In genomic region chr14:21052112-21052780, GRCm38 (mm10) we compare ENCODE assay signal across 8 mouse cellular contexts. TPM values are rescaled to one million over a fixed set of nuclear protein-coding genes. Genes with fewer than 3 reads are reported as not detected.
DNase-seq lines count a peak whose midpoint lies in the region; ATAC-seq and TF ChIP-seq lines count a peak whose summit lies in the region.

Gene Ap3m1, minus strand, starts transcription at chr14:21052508.
Gene Adk, plus strand, starts transcription at chr14:21052574.

- ATAC-seq in cerebellum, adult (ENCODE audit: insufficient number of reproducible peaks, low FRiP score, low TSS enrichment): peak; percentile 92
- ATAC-seq in forebrain, embryonic 13.5 days: peak; percentile 99
- ATAC-seq in liver, postnatal 0 days: peak; percentile 93
- peak; percentile 98 for ATAC-seq in neural tube, embryonic 14.5 days (ENCODE audit: low read depth)

- H3K27ac ChIP-seq in ES-Bruce4 (ENCODE audit: insufficient read depth, low read length): peak within 1 kb of the TSS; percentile 62
- peak within 1 kb of the TSS; percentile 81 for H3K27ac ChIP-seq in forebrain, embryonic 13.5 days
- peak within 1 kb of the TSS; percentile 96 for H3K27ac ChIP-seq in liver, postnatal 0 days (ENCODE audit: low read depth)
- peak within 1 kb of the TSS; percentile 95 for H3K27ac ChIP-seq in neural tube, embryonic 14.5 days (ENCODE audit: low read depth, low read length)

- TF ChIP-seq CTCF in ES-Bruce4 (IDR thresholded peaks at IDR 0.05; ENCODE audit: low read depth, low read length): no peak
- no peak for TF ChIP-seq CTCF in liver, postnatal 0 days (IDR thresholded peaks at IDR 0.05; ENCODE audit: low read depth)

- TF ChIP-seq POLR2A in ES-Bruce4 (IDR thresholded peaks at IDR 0.05; ENCODE audit: insufficient read depth, low read length): no peak

- no peaks in the 10 kb centered on the region for H3K4me1 ChIP-seq in ES-Bruce4 (ENCODE audit: control insufficient read depth, insufficient read depth, low read length)
- H3K4me1 ChIP-seq in forebrain, embryonic 13.5 days: peaks cover 15% of the 10 kb centered on the region
- H3K4me1 ChIP-seq in liver, postnatal 0 days (ENCODE audit: insufficient read depth): peaks cover 16% of the 10 kb centered on the region; the same call in 1 of the 2 replicates
- no peaks in the 10 kb centered on the region for H3K4me1 ChIP-seq in neural tube, embryonic 14.5 days (ENCODE audit: control insufficient read depth, insufficient read depth, low read length)

- H3K4me3 ChIP-seq in ES-Bruce4 (ENCODE audit: low read depth, low read length): peak within 1 kb of the TSS; percentile 91
- H3K4me3 ChIP-seq in forebrain, embryonic 13.5 days: peak within 1 kb of the TSS; percentile 87
- peak within 1 kb of the TSS; percentile 96 for H3K4me3 ChIP-seq in liver, postnatal 0 days (ENCODE audit: low read depth, low read length)
- H3K4me3 ChIP-seq in neural tube, embryonic 14.5 days (ENCODE audit: low read depth, low read length): peak within 1 kb of the TSS; percentile 72

- peak within 1 kb of the TSS; percentile 80 for H3K4me2 ChIP-seq in forebrain, embryonic 13.5 days
- H3K4me2 ChIP-seq in liver, postnatal 0 days (ENCODE audit: low read depth, low read length): peak within 1 kb of the TSS; percentile 87
- peak within 1 kb of the TSS; percentile 80 for H3K4me2 ChIP-seq in neural tube, embryonic 14.5 days (ENCODE audit: low read depth, low read length)

- TF ChIP-seq EP300 in ES-Bruce4 (IDR thresholded peaks at IDR 0.05; ENCODE audit: insufficient read depth, low read depth, low read length): no peak
- TF ChIP-seq EP300 in liver, postnatal 0 days (IDR thresholded peaks at IDR 0.05; ENCODE audit: low read depth): peak; percentile 82; the same call in 1 of the 2 replicates

- H3K9ac ChIP-seq in ES-Bruce4 (ENCODE audit: low read depth, poor library complexity, severe bottlenecking): peak within 1 kb of the TSS; percentile 60
- peak within 1 kb of the TSS; percentile 83 for H3K9ac ChIP-seq in forebrain, embryonic 13.5 days
- peak within 1 kb of the TSS; percentile 93 for H3K9ac ChIP-seq in liver, postnatal 0 days (replicated peaks)
- H3K9ac ChIP-seq in neural tube, embryonic 14.5 days (replicated peaks; ENCODE audit: low read depth, low read length): peak within 1 kb of the TSS; percentile 66

- H3K27me3 ChIP-seq in ES-Bruce4 (ENCODE audit: control insufficient read depth, insufficient read depth, low read length, poor library complexity, severe bottlenecking): no peaks in the 10 kb centered on the region
- H3K27me3 ChIP-seq in forebrain, embryonic 13.5 days: no peaks in the 10 kb centered on the region
- no peaks in the 10 kb centered on the region for H3K27me3 ChIP-seq in liver, postnatal 0 days (ENCODE audit: insufficient read depth, low read length)
- H3K27me3 ChIP-seq in neural tube, embryonic 14.5 days (ENCODE audit: control insufficient read depth, insufficient read depth, low read length): no peaks in the 10 kb centered on the region

- WGBS in forebrain, embryonic 13.5 days: under 1% methylated on average over 48 of the region's 48 CpGs
- WGBS in large intestine, adult 2 months: under 1% methylated on average over 48 of the region's 48 CpGs
- WGBS in liver, postnatal 0 days (ENCODE audit: insufficient replicate concordance): under 1% methylated on average over 45 of the region's 48 CpGs
- WGBS in neural tube, embryonic 14.5 days: under 1% methylated on average over 45 of the region's 48 CpGs

- H3K9me3 ChIP-seq in ES-Bruce4 (replicated peaks; ENCODE audit: control insufficient read depth, insufficient read depth, low read length, poor library complexity, severe bottlenecking): no peaks in the 10 kb centered on the region
- no peaks in the 10 kb centered on the region for H3K9me3 ChIP-seq in forebrain, embryonic 13.5 days (replicated peaks)
- no peaks in the 10 kb centered on the region for H3K9me3 ChIP-seq in liver, postnatal 0 days (ENCODE audit: low read length)
- no peaks in the 10 kb centered on the region for H3K9me3 ChIP-seq in neural tube, embryonic 14.5 days (ENCODE audit: control insufficient read depth, low read length)

- peak; percentile 96 to 97 for DNase-seq in heart, postnatal 10 days
- peak; percentile 85 for DNase-seq in large intestine, adult 2 months (ENCODE audit: low read depth, low spot score)
- DNase-seq in liver, postnatal 0 days: peak; percentile 98
- peak; percentile 98 for DNase-seq in testis, postnatal 10 days (ENCODE audit: low spot score)

- H3K36me3 ChIP-seq in ES-Bruce4 (ENCODE audit: control insufficient read depth, insufficient read depth, low read length, poor library complexity, severe bottlenecking): peaks cover 2% of the 10 kb centered on the region; the same call in 1 of the 2 replicates
- no peaks in the 10 kb centered on the region for H3K36me3 ChIP-seq in forebrain, embryonic 13.5 days (ENCODE audit: poor library complexity, severe bottlenecking)
- H3K36me3 ChIP-seq in liver, postnatal 0 days (replicated peaks; ENCODE audit: insufficient read depth, low read length): no peaks in the 10 kb centered on the region
- no peaks in the 10 kb centered on the region for H3K36me3 ChIP-seq in neural tube, embryonic 14.5 days (ENCODE audit: control insufficient read depth, insufficient read depth, low read length)

- intact Hi-C loops in heart, postnatal 10 days (cut with DNase I): loop anchor here (2.0 to 10.0 kb wide), 2 partner anchors 63 to 693 kb away; no protein-coding TSS in a partner anchor

RNA-seq across cellular contexts. Expression of gene Ap3m1, which starts in this region (rescaled TPM):
- polyA plus RNA-seq in ES-Bruce4 (2011; ENCODE audit: insufficient read depth, insufficient read length, low read depth, missing spikeins): 103 and 107 TPM in 2 replicates
- polyA plus RNA-seq in forebrain, embryonic 13.5 days (2015; fragmentation: Nextera tagmentation; extraction: Ambion mirVana): 107 and 125 TPM in 2 replicates
- total RNA-seq in heart, postnatal 10 days (2021): 10 to 100 TPM; 60.3 to 82.0 TPM
- polyA plus RNA-seq in large intestine, adult 2 months (2012; rRNA removed): 30.2 and 45.8 TPM in 2 replicates
- polyA plus RNA-seq in liver, postnatal 0 days (2015; fragmentation: Nextera tagmentation; extraction: Ambion mirVana): 23.5 and 28.6 TPM in 2 replicates
- polyA plus RNA-seq in neural tube, embryonic 14.5 days (2014; fragmentation: Nextera tagmentation; extraction: Ambion mirVana): 90.6 and 95.6 TPM in 2 replicates

RNA-seq across cellular contexts. Expression of gene Adk, which starts in this region (rescaled TPM):
- polyA plus RNA-seq in ES-Bruce4 (2011; ENCODE audit: insufficient read depth, insufficient read length, low read depth, missing spikeins): 110 and 117 TPM in 2 replicates
- 104 and 105 TPM in 2 replicates for polyA plus RNA-seq in forebrain, embryonic 13.5 days (2015; fragmentation: Nextera tagmentation; extraction: Ambion mirVana)
- 100 to 1,000 TPM; 157 to 165 TPM for total RNA-seq in heart, postnatal 10 days (2021)
- polyA plus RNA-seq in large intestine, adult 2 months (2012; rRNA removed): 60.6 and 65.5 TPM in 2 replicates
- polyA plus RNA-seq in liver, postnatal 0 days (2015; fragmentation: Nextera tagmentation; extraction: Ambion mirVana): 467 and 475 TPM in 2 replicates
- 33.5 and 35.4 TPM in 2 replicates for polyA plus RNA-seq in neural tube, embryonic 14.5 days (2014; fragmentation: Nextera tagmentation; extraction: Ambion mirVana)

Comparison
In these comparisons a context has a peak if more than half of its experiments do, and no peak if none do; other contexts are left out.
1. Peak in every context shown above with its lines: DNase-seq, ATAC-seq, H3K4me3 ChIP-seq and H3K27ac ChIP-seq.